Mouse (Mus musculus): ENCODE results near the gene Zfp128. TPM values are rescaled to one million over a fixed set of nuclear protein-coding genes. Genes with fewer than 3 reads are reported as not detected.

The Zfp128 gene
- polyA plus RNA-seq, 1 experiment: 0.92 TPM

DNA sequence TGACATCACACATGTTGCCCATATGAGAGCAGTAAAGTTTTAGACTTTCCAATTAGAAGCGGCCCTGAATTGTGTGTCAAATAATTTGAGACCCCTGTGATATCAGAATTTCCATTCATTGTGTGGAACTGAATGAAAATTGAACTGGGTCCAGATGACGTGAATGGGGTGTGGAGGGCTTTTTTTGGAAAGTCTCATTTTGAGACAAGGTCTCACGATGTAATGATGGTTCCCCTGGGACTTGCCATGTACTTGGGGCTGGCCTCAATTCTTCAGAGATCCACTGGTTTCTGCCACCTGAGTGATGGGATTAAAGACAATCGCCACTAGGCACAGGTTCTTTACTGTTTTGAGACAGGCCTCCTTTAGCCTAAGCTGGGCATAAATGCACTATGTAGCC is 59.6 kb downstream of the Zfp128 start:
- Histone ChIP-seq H3K27me3 (ENCODE audit: control insufficient read depth, insufficient read depth, insufficient read length) (no peaks in the 10 kb centered on the region), H3K36me3 (ENCODE audit: control insufficient read depth, insufficient read depth) (no peaks in the 10 kb centered on the region), H3K4me3 (ENCODE audit: insufficient read depth, poor library complexity, severe bottlenecking) (no peak overlapping the region), H3ac (ENCODE audit: control insufficient read depth, insufficient read length, low read depth) (no peak overlapping the region), H3K79me2 (ENCODE audit: control insufficient read depth, insufficient read depth) (no peaks in the 10 kb centered on the region), H3K79me3 (ENCODE audit: low read depth) (no peaks in the 10 kb centered on the region)
- no peak for TF ChIP-seq FOSL1 (IDR thresholded peaks at IDR 0.05; ENCODE audit: insufficient read depth, low read length, poor library complexity, severe bottlenecking)
- TF ChIP-seq USF1 (IDR thresholded peaks at IDR 0.05; ENCODE audit: low read depth): no peak
- no peak for TF ChIP-seq MAX (IDR thresholded peaks at IDR 0.05)
- no peak for TF ChIP-seq CEBPB (IDR thresholded peaks at IDR 0.05; ENCODE audit: low read depth)
- TF ChIP-seq MYOD1 (IDR thresholded peaks at IDR 0.05; ENCODE audit: control insufficient read depth, insufficient read length, low read depth): no peak
- TF ChIP-seq CTCF (IDR thresholded peaks at IDR 0.05; ENCODE audit: control insufficient read depth, insufficient read depth, insufficient read length): no peak
- TF ChIP-seq MYOG (IDR thresholded peaks at IDR 0.05; ENCODE audit: control insufficient read depth, extremely low read depth, insufficient read length): no peak

Other genes starting within 250 kb of the Zfp128 start
- gene Vmn2r54, start 240.9 kb upstream of the Zfp128 start, polyA plus RNA-seq (2012; fragmentation: generic; extraction: Trizol): not detected
- not detected for gene Vmn2r55, start 196.2 kb upstream of the Zfp128 start, polyA plus RNA-seq (2012; fragmentation: generic; extraction: Trizol)
- not detected for gene Vmn2r56, start 146.2 kb upstream of the Zfp128 start, polyA plus RNA-seq (2012; fragmentation: generic; extraction: Trizol)
- 0.05 TPM for gene Zscan18, start 77.5 kb upstream of the Zfp128 start, polyA plus RNA-seq (2012; fragmentation: generic; extraction: Trizol)
- 0.75 TPM for gene Zfp329, start 62.3 kb upstream of the Zfp128 start, polyA plus RNA-seq (2012; fragmentation: generic; extraction: Trizol)
- gene Zfp110, start 46.4 kb upstream of the Zfp128 start, polyA plus RNA-seq (2012; fragmentation: generic; extraction: Trizol): 5.6 TPM
- 5.1 TPM for gene Zscan22, start 16.6 kb downstream of the Zfp128 start, polyA plus RNA-seq (2012; fragmentation: generic; extraction: Trizol)
- 3,397 TPM for gene Rps5, start 41.1 kb downstream of the Zfp128 start, polyA plus RNA-seq (2012; fragmentation: generic; extraction: Trizol)
- 1.6 TPM for gene Rnf225, start 46.2 kb downstream of the Zfp128 start, polyA plus RNA-seq (2012; fragmentation: generic; extraction: Trizol)
- 4.6 TPM for gene Zfp324, start 84.7 kb downstream of the Zfp128 start, polyA plus RNA-seq (2012; fragmentation: generic; extraction: Trizol)
- 1.7 TPM for gene Zfp446, start 96.7 kb downstream of the Zfp128 start, polyA plus RNA-seq (2012; fragmentation: generic; extraction: Trizol)
- gene Slc27a5, start 117.0 kb downstream of the Zfp128 start, polyA plus RNA-seq (2012; fragmentation: generic; extraction: Trizol): 0.05 TPM
- 606 TPM for gene Trim28, start 117.9 kb downstream of the Zfp128 start, polyA plus RNA-seq (2012; fragmentation: generic; extraction: Trizol)
- gene Zbtb45, start 128.9 kb downstream of the Zfp128 start, polyA plus RNA-seq (2012; fragmentation: generic; extraction: Trizol): 19.4 TPM
- 128 TPM for gene Chmp2a, start 153.6 kb downstream of the Zfp128 start, polyA plus RNA-seq (2012; fragmentation: generic; extraction: Trizol)
- gene Ube2m, start 157.1 kb downstream of the Zfp128 start, polyA plus RNA-seq (2012; fragmentation: generic; extraction: Trizol): 239 TPM
- gene Mzf1, start 173.6 kb downstream of the Zfp128 start, polyA plus RNA-seq (2012; fragmentation: generic; extraction: Trizol): 0.59 TPM
- gene Vmn1r85, start 214.0 kb downstream of the Zfp128 start, polyA plus RNA-seq (2012; fragmentation: generic; extraction: Trizol): not detected
- not detected for gene Vmn1r86, start 238.7 kb downstream of the Zfp128 start, polyA plus RNA-seq (2012; fragmentation: generic; extraction: Trizol)

All from C2C12 (cell line).